Mouse (Mus musculus): ENCODE measurements at regions not wholly inside any gene's neighbourhood (a gene's known extent, or its start where the extent isn't known, plus 50 kb on each side); places are given as distances from the start of the nearest gene placed in this dataset.

GRCm38 (mm10) chr5:144652231-144652630 is 106.5 kb downstream of the Nptx2 start:
- Histone ChIP-seq H3K9me3 (replicated peaks; ENCODE audit: control insufficient read depth, low read length) (0 out of 2 replicates have a peak, but pooled peaks cover 3% of the 10 kb centered on the region), H3K27me3 (replicated peaks; ENCODE audit: control insufficient read depth, insufficient read depth, low read length) (no peaks in the 10 kb centered on the region), H3K4me2 (ENCODE audit: low read length) (no peak overlapping the region), H3K4me1 (ENCODE audit: control insufficient read depth, insufficient read depth, low read length) (no peaks in the 10 kb centered on the region), H3K9ac (ENCODE audit: low read length) (no peak overlapping the region), H3K27ac (ENCODE audit: low read depth, low read length) (no peak overlapping the region), H3K4me3 (ENCODE audit: low read depth, low read length) (no peak overlapping the region), H3K36me3 (ENCODE audit: control insufficient read depth, insufficient read depth, low read length) (no peaks in the 10 kb centered on the region)
- ATAC-seq (no peak), DNase-seq (ENCODE audit: low spot score) (no peak)
- 81% methylated on average over 5 of the region's 5 CpGs for WGBS

DNA sequence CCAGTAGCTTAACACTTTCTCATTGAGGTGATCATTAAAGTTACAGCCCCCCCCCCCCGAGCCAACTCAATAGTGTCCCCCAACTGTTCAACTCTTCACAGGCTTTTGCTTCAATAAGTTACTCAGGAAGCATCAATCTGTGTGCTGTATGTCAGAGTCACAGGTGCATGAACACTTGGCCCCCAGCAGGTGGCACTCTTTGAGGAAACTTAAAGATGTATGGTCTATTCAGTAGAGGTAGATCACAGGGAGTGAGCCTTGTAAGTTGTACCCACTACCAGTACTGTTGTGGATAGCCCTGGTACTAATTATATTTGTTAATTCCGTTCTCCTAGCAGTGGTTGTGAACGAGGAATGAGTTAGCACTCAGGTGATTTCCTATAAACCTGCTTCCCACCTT is 99.6 kb downstream of the Tmem130 start:
- no peaks in the 10 kb centered on the region for H3K36me3 ChIP-seq (ENCODE audit: control insufficient read depth, insufficient read depth, low read length)
- H3K9ac ChIP-seq (ENCODE audit: low read length), result no peak overlapping the region
- ATAC-seq (no peak), DNase-seq (ENCODE audit: low spot score) (no peak)
- no peak overlapping the region for H3K27ac ChIP-seq (ENCODE audit: low read depth, low read length)
- no peak overlapping the region for H3K4me3 ChIP-seq (ENCODE audit: low read depth, low read length)
- no peak overlapping the region for H3K4me2 ChIP-seq (ENCODE audit: low read length)
- no peaks in the 10 kb centered on the region for H3K4me1 ChIP-seq (ENCODE audit: control insufficient read depth, insufficient read depth, low read length)
- H3K27me3 ChIP-seq (replicated peaks; ENCODE audit: control insufficient read depth, insufficient read depth, low read length), result no peaks in the 10 kb centered on the region
- WGBS, result 80% methylated on average over 3 of the region's 3 CpGs
- no peaks in the 10 kb centered on the region for H3K9me3 ChIP-seq (replicated peaks; ENCODE audit: control insufficient read depth, low read length)

GRCm38 (mm10) chr5:144663981-144664380 is 97.6 kb downstream of the Tmem130 start:
- H3K27ac ChIP-seq (ENCODE audit: low read depth, low read length), result no peak overlapping the region
- H3K9me3 ChIP-seq (replicated peaks; ENCODE audit: control insufficient read depth, low read length), result no peaks in the 10 kb centered on the region
- no peaks in the 10 kb centered on the region for H3K36me3 ChIP-seq (ENCODE audit: control insufficient read depth, insufficient read depth, low read length)
- DNase-seq (ENCODE audit: low spot score), result no peak
- H3K4me2 ChIP-seq (ENCODE audit: low read length), result no peak overlapping the region
- WGBS, result 81% methylated on average over 9 of the region's 9 CpGs
- H3K27me3 ChIP-seq (replicated peaks; ENCODE audit: control insufficient read depth, insufficient read depth, low read length), result 0 out of 2 replicates have a peak, but pooled peaks cover 4% of the 10 kb centered on the region
- no peak overlapping the region for H3K4me3 ChIP-seq (ENCODE audit: low read depth, low read length)
- no peak overlapping the region for H3K9ac ChIP-seq (ENCODE audit: low read length)
- no peak for ATAC-seq
- H3K4me1 ChIP-seq (ENCODE audit: control insufficient read depth, insufficient read depth, low read length), result no peaks in the 10 kb centered on the region

- Histone ChIP-seq H3K9ac (ENCODE audit: low read length) (no peak overlapping the region), H3K27me3 (replicated peaks; ENCODE audit: control insufficient read depth, insufficient read depth, low read length) (0 out of 2 replicates have a peak, but pooled peaks cover 4% of the 10 kb centered on the region), H3K4me2 (ENCODE audit: low read length) (no peak overlapping the region), H3K9me3 (replicated peaks; ENCODE audit: control insufficient read depth, low read length) (no peaks in the 10 kb centered on the region), H3K27ac (ENCODE audit: low read depth, low read length) (no peak overlapping the region), H3K4me3 (ENCODE audit: low read depth, low read length) (no peak overlapping the region), H3K4me1 (ENCODE audit: control insufficient read depth, insufficient read depth, low read length) (no peaks in the 10 kb centered on the region), H3K36me3 (ENCODE audit: control insufficient read depth, insufficient read depth, low read length) (no peaks in the 10 kb centered on the region)
- DNase-seq (ENCODE audit: low spot score) (no peak), ATAC-seq (no peak)
- 89% methylated on average over 10 of the region's 10 CpGs for WGBS
These were observed 96.9 kb downstream of the Tmem130 start for GRCm38 (mm10) chr5:144664571-144665295.

DNA sequence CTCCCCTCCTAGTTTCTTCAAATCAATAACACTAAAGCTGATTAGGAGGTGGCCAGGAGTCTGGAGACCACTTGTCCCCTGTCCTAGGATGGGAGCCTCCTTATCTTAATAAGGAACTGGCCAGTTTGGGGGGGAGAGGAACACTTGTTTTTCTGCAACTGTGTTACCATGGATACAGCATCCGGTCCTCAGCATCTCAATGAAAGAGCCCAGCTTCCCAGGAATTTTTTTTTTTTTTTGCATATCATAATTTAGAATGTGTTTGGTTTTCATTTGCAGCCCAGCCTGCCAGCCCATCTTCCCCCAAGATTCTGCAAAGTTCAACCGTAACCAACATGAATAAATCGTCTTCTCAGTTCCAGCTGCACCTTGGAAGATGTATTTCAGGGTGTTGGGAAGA is 93.6 kb downstream of the Tmem130 start:
- Histone ChIP-seq H3K27ac (ENCODE audit: low read depth, low read length) (no peak overlapping the region), H3K27me3 (replicated peaks; ENCODE audit: control insufficient read depth, insufficient read depth, low read length) (0 out of 2 replicates have a peak, but pooled peaks cover 4% of the 10 kb centered on the region), H3K4me1 (ENCODE audit: control insufficient read depth, insufficient read depth, low read length) (no peaks in the 10 kb centered on the region), H3K9ac (ENCODE audit: low read length) (no peak overlapping the region), H3K4me3 (ENCODE audit: low read depth, low read length) (no peak overlapping the region), H3K9me3 (replicated peaks; ENCODE audit: control insufficient read depth, low read length) (no peaks in the 10 kb centered on the region), H3K36me3 (ENCODE audit: control insufficient read depth, insufficient read depth, low read length) (no peaks in the 10 kb centered on the region), H3K4me2 (ENCODE audit: low read length) (no peak overlapping the region)
- DNase-seq (ENCODE audit: low spot score) (peak; percentile 37), ATAC-seq (no peak)
- 54% methylated on average over 3 of the region's 3 CpGs for WGBS

DNA sequence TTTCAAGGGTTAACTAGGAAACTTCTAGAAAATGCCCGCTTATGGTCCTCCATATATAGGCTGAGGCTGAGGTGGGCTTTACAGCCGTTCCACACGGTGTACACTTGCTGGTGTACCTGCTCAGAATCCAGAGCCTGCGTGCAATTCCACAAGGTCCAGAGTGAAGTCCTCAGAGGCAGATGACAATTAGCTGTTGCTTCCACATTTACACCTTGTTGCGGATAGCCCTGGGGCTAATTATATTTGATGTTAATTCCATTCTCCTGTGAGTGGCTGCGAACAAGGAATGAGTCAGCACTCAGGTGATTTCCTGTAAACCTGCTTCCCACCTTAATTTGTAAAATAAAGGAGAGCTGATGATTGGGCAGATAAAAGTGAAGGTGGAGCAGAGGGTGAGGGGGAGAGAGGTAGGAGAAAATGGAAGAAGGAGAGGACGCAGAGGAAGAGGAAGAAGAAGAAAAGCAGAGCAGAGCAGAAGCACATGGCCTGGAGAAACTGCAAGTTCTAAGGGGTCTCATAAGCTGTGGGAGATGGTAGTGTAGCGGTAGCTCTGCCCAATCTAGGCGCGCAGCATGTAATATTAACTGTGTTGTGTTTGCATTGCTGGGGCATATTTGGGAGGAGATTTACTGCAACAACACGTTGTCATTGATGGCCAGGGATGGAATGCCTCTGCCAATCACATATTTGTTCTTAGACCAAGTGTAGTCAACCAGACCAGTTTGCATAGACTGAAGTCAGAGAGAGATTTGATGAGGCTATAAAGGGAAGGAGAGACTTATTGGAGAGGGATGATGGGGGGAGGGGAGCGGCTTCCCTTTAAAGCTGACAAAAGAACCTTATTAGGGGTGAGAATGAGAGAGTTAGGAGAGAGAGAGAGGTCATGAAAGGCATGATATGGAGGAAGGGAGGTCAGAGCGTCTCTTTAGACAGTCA is 82.5 kb downstream of the Tmem130 start:
- H3K4me2 ChIP-seq (ENCODE audit: low read length), result no peak overlapping the region
- H3K9ac ChIP-seq (ENCODE audit: low read length), result no peak overlapping the region
- H3K9me3 ChIP-seq (replicated peaks; ENCODE audit: control insufficient read depth, low read length), result no peaks in the 10 kb centered on the region
- WGBS, result 87% methylated on average over 13 of the region's 13 CpGs
- DNase-seq (ENCODE audit: low spot score) (no peak), ATAC-seq (no peak)
- no peaks in the 10 kb centered on the region for H3K4me1 ChIP-seq (ENCODE audit: control insufficient read depth, insufficient read depth, low read length)
- H3K27me3 ChIP-seq (replicated peaks; ENCODE audit: control insufficient read depth, insufficient read depth, low read length), result no peaks in the 10 kb centered on the region
- H3K4me3 ChIP-seq (ENCODE audit: low read depth, low read length), result no peak overlapping the region
- no peaks in the 10 kb centered on the region for H3K36me3 ChIP-seq (ENCODE audit: control insufficient read depth, insufficient read depth, low read length)
- H3K27ac ChIP-seq (ENCODE audit: low read depth, low read length), result no peak overlapping the region

DNA sequence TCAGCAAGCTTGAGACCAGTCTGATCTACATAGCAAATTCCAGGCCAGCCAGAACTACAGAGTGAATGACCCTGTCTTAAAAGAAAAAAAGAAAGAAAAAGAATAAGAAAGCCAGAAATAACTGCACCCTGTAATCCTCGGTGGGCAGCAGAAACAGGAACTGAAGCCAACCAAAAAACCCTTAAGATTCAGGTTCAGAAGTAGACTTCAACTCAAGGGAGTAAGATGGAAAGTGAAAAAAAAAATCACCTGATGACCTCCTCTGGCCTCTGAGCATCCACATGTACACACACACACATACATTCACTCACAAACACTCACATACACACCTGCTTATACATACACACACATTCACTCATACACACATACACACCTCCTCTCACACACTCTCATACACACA is 77.4 kb downstream of the Tmem130 start:
- Histone ChIP-seq H3K9ac (ENCODE audit: low read length) (no peak overlapping the region), H3K4me3 (ENCODE audit: low read depth, low read length) (no peak overlapping the region), H3K36me3 (ENCODE audit: control insufficient read depth, insufficient read depth, low read length) (no peaks in the 10 kb centered on the region), H3K4me1 (ENCODE audit: control insufficient read depth, insufficient read depth, low read length) (no peaks in the 10 kb centered on the region), H3K27ac (ENCODE audit: low read depth, low read length) (no peak overlapping the region), H3K4me2 (ENCODE audit: low read length) (no peak overlapping the region), H3K9me3 (replicated peaks; ENCODE audit: control insufficient read depth, low read length) (no peaks in the 10 kb centered on the region), H3K27me3 (replicated peaks; ENCODE audit: control insufficient read depth, insufficient read depth, low read length) (no peaks in the 10 kb centered on the region)
- 64% methylated on average over 1 of the region's 1 CpGs for WGBS
- no peak for ATAC-seq
- no peak for DNase-seq (ENCODE audit: low spot score)

Measured in forebrain, embryonic 14.5 days (tissue).